Comparison of ENCODE assay signal across 8 mouse cellular contexts in the genomic region with DNA sequence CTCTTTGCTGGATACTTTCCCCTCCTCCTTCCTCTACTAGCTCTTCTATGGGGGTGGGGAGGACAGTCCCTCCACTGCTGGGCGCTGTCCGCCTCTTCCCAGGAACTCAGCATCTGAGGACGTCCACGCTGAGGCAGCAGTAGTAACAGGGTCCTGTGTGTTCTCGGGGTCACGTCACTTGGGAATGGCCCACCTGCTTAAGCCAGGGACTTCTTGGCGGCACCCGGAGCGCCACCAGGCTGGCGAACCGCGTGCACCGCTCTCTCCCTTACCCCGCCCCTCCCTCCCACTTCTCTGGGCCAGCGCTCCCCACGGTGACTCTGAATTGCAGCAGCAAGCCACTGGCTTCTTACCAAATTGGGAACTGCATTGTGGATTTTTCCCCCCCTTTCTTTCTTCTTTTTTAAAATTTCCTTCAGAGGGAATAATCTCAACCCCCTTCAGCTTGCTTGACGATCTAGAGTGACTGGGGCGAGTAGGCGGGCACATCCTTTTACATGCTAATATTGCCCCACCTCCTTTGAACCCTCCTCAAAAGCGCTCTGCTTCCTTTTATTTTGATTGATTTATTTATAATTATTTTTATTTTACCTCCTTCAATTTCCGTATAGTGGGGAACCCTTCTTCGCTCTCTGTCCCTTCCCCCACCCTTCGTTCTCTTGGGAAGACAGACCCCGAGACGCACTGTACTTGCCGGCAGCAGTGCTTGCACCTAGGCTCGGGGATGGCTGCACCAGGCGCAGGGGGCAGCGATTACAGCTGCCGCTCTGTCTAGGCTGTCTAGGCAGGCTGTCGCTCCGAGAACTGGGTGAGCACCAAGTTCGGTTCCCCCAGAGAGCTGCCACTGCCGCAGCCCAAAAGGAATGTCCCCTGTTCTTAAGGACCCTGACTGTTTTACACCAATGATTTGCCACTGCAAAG.
DNase-seq lines count a peak whose midpoint lies in the region; ATAC-seq and TF ChIP-seq lines count a peak whose summit lies in the region.

No protein-coding gene starts in this region.

- no peak for TF ChIP-seq POLR2A in kidney, adult 2 months (IDR thresholded peaks at IDR 0.05; ENCODE audit: low read depth, low read length)

- peak; percentile 94 for ATAC-seq in midbrain, embryonic 15.5 days (replicated peaks)
- ATAC-seq in monocyte, adult 5-6 weeks (replicated peaks; ENCODE audit: insufficient number of reproducible peaks, low FRiP score, low TSS enrichment, poor library complexity, severe bottlenecking) = no peak

- H3K4me3 ChIP-seq in kidney, adult 2 months (ENCODE audit: insufficient read depth, low read depth, low read length) = peak overlapping the region; percentile 9
- peak overlapping the region; percentile 68 for H3K4me3 ChIP-seq in midbrain, embryonic 15.5 days

- H3K27ac ChIP-seq in kidney, adult 2 months (ENCODE audit: insufficient read depth, low read depth, low read length) = no peak overlapping the region
- peak overlapping the region; percentile 74 for H3K27ac ChIP-seq in midbrain, embryonic 15.5 days

- 1% methylated on average over 34 of the region's 34 CpGs for WGBS in kidney, adult 2 months
- WGBS in midbrain, embryonic 15.5 days = under 1% methylated on average over 34 of the region's 34 CpGs

- TF ChIP-seq CTCF in kidney, adult 2 months (conservative IDR thresholded peaks at IDR 0.05; ENCODE audit: insufficient read depth, insufficient read length, low read depth, low read length) = no peak

- H3K27me3 ChIP-seq in kidney, adult 2 months (replicated peaks; ENCODE audit: control insufficient read depth, insufficient read depth, low read length) = no peaks in the 10 kb centered on the region
- H3K27me3 ChIP-seq in midbrain, embryonic 15.5 days (replicated peaks) = no peaks in the 10 kb centered on the region

- H3K9ac ChIP-seq in midbrain, embryonic 15.5 days = peak overlapping the region; percentile 67

- no peaks in the 10 kb centered on the region for H3K36me3 ChIP-seq in kidney, adult 2 months (ENCODE audit: control insufficient read depth, insufficient read depth, low read length)
- H3K36me3 ChIP-seq in midbrain, embryonic 15.5 days (replicated peaks) = no peaks in the 10 kb centered on the region

- H3K4me1 ChIP-seq in kidney, adult 2 months (ENCODE audit: control insufficient read depth, insufficient read depth, low read length) = no peaks in the 10 kb centered on the region
- H3K4me1 ChIP-seq in midbrain, embryonic 15.5 days = peaks cover 13% of the 10 kb centered on the region

- no peaks in the 10 kb centered on the region for H3K9me3 ChIP-seq in midbrain, embryonic 15.5 days

- peak overlapping the region; percentile 83 for H3K4me2 ChIP-seq in midbrain, embryonic 15.5 days

- no peak for DNase-seq in kidney, adult 2 months
- no peak for DNase-seq in kidney, adult 11 months
- DNase-seq in cerebellum, postnatal 10 days = peak; percentile 68 to 72
- DNase-seq in frontal cortex, postnatal 14 days (ENCODE audit: low spot score in 2 of 2) = peak; percentile 26 to 29
- DNase-seq in left cerebral cortex, adult 11 months (ENCODE audit: low spot score) = peak; percentile 21
- no peak for DNase-seq in thymus, postnatal 36 days

Comparison
In these comparisons a context has a peak if more than half of its experiments do, and no peak if none do; other contexts are left out.
1. DNase-seq: peak in cerebellum, postnatal 10 days (2 of 2), frontal cortex, postnatal 14 days (2 of 2) and left cerebral cortex, adult 11 months (single experiment); none in kidney, adult 2 months (single experiment), kidney, adult 11 months (single experiment) and thymus, postnatal 36 days (0 of 2).